Mouse (Mus musculus) G1E (cell line): ENCODE measurements around the gene Cd300lf.

Experiments used
- CTCF ChIP-seq: IDR thresholded peaks from 2 replicates; pipeline ENCODE4 v1.5.1; 2012; ENCODE audit warnings: low read depth, low read length, inconsistent platforms, mixed read lengths
- GATA1 ChIP-seq: IDR thresholded peaks from 2 replicates; pipeline ENCODE4 v1.6.1; 2012; ENCODE audit warnings: borderline replicate concordance, low read length, inconsistent platforms, mixed read lengths

DNA sequence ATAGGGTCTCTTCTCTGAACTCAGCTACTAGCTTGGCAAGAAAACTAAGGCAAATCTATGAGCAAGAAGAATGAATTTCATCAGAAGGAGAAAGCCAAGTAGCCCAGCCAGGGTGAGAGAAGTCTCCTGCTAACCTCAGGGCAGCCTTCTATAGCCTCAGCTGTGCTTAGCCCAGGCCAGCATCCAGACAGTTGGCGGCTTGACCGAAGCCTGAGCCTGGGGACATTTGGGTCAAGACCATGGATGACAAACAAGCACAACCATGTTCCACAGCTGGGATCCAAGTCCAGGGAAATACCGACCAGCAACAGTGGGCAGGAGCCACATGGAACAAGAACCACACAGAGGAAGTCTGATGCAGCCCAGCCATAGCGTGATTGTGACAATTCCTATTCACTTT lies 14.0 kb upstream of the Cd300lf start:
- TF ChIP-seq CTCF (no peak), GATA1 (no peak)
